8 mouse cellular contexts compared by ENCODE assay signal in genomic region chr5:112342463-112343204, GRCm38 (mm10). TPM values are rescaled to one million over a fixed set of nuclear protein-coding genes. Genes with fewer than 3 reads are reported as not detected.
A peak's percentile ranks its signal among the peaks of the same experiment; 100 is the strongest.
DNase-seq lines count a peak whose midpoint lies in the region; ATAC-seq lines count a peak whose summit lies in the region.

Gene Srrd (minus strand): TSS chr5:112343040.
Gene Hps4 (plus strand): TSS chr5:112343083.

- DNase-seq in adipocyte (ENCODE audit: low spot score) = peak; percentile 77
- peak; percentile 93 for DNase-seq in embryo, embryonic 10 days (ENCODE audit: low spot score)
- peak; percentile 75 for DNase-seq in gastrocnemius, postnatal 14 days
- peak; percentile 85 to 93 for DNase-seq in left cerebral cortex, postnatal 10 days (ENCODE audit: extremely low spot score in 1 of 2, low spot score in 2 of 2)
- peak; percentile 92 to 94 for DNase-seq in right cerebral cortex, postnatal 10 days (ENCODE audit: low spot score in 2 of 2)
- peak; percentile 88 for DNase-seq in urinary bladder, postnatal 25 days (ENCODE audit: low spot score)

- intact Hi-C loops in gastrocnemius, postnatal 14 days (cut with DNase I; ENCODE audit: low total_unique reads) = no loop called here
- intact Hi-C loops in left cerebral cortex, postnatal 10 days (cut with DNase I) = loop anchor here (1.0 to 5.0 kb wide), 2 partner anchors 16 to 85 kb away; partner anchors contain the start of gene Tfip11

- ATAC-seq in inflammation-experienced regulatory T-cells, adult 6 months = peak; percentile 71
- peak; percentile 88 for ATAC-seq in megakaryocyte progenitor cell, adult 5-6 weeks (replicated peaks; ENCODE audit: poor library complexity)

RNA-seq across cellular contexts. Expression of gene Srrd, which starts in this region (rescaled TPM):
- 1 to 10 TPM; 3.2 to 3.3 TPM for total RNA-seq in gastrocnemius, postnatal 14 days (2021)
- 1 to 10 TPM; 2.9 to 4.8 (median 4.4) TPM for polyA plus RNA-seq in inflammation-experienced regulatory T-cells, adult 6 months (2017; shearing (Covaris generic))
- total RNA-seq in left cerebral cortex, postnatal 10 days (2021) = 10 to 100 TPM; 27.9 to 30.0 TPM
- 33.7 and 40.2 TPM in 2 replicates for total RNA-seq in megakaryocyte progenitor cell, adult 5-6 weeks (2015)
- 15.1 and 18.5 TPM in 2 replicates for total RNA-seq in megakaryocyte progenitor cell, adult 5-6 weeks (2017)

RNA-seq across cellular contexts. Expression of gene Hps4, which starts in this region (rescaled TPM):
- total RNA-seq in gastrocnemius, postnatal 14 days (2021) = 1 to 10 TPM; 4.8 to 6.9 TPM
- polyA plus RNA-seq in inflammation-experienced regulatory T-cells, adult 6 months (2017; shearing (Covaris generic)) = 10 to 100 TPM; 13.9 to 19.0 (median 16.4) TPM
- 10 to 100 TPM; 18.8 to 29.2 TPM for total RNA-seq in left cerebral cortex, postnatal 10 days (2021)
- total RNA-seq in megakaryocyte progenitor cell, adult 5-6 weeks (2015) = 15.1 and 15.9 TPM in 2 replicates
- 12.8 and 17.6 TPM in 2 replicates for total RNA-seq in megakaryocyte progenitor cell, adult 5-6 weeks (2017)

Comparison
In these comparisons a context has a peak if more than half of its experiments do, and no peak if none do; other contexts are left out.
1. Peak in every context shown above with its lines: DNase-seq and ATAC-seq.